Mouse (Mus musculus) retina, postnatal 1 day (tissue): ENCODE measurements around the gene Edc4.
"Not testable (repeated sequence)": the region's sequence is repeated elsewhere in the genome, so short reads cannot be mapped to it uniquely, and the experiment has no call there.

ENCODE experiments used
- DNase-seq: peaks from one replicate; pipeline ENCODE4 v3.0.0-alpha.2; 2012

The Edc4 gene

DNA sequence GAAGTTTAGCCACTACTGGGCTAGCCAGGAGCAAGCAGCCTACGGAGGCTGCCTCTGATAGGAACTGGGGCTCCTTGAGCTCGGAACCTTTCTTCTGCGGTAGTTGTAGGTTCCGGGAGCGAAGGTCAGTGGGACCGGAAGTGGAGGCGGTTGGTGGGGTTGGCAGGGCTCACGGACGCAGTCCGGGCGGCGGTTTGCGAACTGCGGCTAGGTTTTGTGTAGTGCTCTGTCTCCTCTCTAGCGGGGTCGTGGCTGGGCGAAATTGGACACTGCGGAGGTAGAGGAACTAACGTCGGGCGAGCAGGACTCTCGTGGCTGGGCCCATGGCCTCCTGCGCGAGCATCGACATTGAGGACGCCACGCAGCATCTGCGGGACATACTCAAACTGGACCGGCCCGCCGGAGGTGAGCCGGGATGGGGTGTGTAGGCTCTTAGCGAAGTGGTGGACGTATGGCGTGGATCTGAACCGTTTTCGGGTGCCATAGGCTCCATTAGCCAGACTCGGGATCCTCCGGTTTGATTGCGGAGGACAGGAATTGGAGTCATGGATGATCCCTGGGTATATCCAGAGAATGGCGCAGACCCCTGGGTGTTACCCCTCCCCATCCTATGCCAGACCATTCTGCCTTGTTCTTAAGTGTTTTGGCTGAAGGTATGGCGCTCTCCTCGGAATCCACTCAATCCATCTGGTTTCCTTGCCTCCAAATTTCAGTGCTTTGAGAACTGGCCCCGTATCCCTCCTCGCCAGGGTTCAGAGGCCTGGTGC lies at the start of gene Edc4:
Gene Edc4 (plus strand): TSS at position 128 of the 767 bp plus-strand sequence.
- DNase-seq: peak; percentile 92

DNA sequence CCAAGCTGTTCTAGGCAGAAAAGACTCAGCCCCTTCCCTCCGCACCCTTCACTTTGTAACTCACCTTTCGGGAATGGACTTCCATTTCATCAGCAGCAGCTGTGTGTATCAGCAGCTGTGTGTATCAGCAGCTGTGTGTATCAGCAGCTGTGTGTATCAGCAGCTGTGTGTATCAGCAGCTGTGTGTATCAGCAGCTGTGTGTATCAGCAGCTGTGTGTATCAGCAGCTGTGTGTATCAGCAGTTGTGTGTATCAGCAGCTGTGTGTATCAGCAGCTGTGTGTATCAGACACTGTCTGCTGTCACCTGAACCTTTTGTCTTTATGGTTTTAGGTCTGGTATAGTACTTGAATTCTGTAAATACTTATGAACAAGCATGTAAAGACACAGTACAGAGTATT lies 46.9 kb upstream of the Edc4 start:
- DNase-seq: not testable (repeated sequence)

DNA sequence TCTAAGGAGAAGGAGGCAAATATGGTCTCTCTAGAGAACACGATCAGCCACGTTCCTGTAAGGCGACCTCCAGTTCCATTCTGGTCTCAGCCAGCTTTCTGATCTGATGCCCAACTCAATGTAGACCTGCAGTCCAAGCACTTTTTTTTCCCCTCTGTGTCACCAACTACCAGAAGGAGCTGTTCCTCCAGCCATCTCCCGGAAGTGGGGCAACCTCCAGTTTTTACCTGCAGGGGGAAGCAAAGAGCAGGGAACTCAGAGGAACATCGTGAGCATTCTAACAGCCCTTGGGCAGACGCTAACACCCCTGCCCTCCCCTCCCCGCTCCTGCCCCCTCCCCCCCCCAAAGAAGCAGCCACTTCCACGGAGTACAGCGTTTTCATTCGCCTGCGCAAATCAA lies 45.4 kb upstream of the Edc4 start:
- peak; percentile 82 for DNase-seq

DNA sequence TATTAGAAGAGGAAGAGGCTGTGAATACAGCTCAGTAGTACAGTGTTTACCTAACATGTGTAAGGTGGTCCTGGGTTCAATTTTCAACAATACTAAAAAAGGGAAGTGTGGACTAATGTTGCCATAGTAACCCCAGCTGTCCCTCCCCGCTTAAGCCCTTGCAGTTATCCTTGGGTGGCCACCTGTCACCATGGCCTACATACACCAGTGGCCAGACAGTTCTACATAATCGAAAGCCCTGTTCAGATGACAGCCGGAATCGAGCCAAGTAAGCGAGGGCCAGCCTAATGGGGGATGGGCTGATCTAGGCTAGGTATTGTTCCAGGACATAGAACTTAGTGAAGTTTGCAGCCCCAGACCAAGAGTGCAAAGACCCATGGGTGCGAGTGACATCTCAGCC lies 43.7 kb upstream of the Edc4 start:
- peak; percentile 78 for DNase-seq

DNA sequence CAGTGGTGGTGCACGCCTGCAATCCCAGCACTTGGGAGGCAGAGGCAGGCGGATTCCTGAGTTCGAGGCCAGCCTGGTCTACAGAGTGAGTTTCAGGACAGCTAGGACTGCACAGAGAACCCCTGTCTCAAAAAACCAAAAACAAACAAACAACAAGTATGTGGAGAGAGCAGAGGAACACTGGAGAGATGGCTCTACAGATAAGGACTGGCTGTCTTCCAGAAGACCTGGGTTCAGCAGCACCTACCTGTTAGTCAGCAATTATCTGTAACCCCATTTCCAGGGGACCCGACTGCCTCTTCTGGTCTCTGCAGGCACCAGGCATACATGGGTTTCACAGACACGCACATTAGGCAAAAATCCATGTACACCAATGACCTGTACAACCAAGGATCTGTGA lies 41.5 kb upstream of the Edc4 start:
- DNase-seq: no peak

DNA sequence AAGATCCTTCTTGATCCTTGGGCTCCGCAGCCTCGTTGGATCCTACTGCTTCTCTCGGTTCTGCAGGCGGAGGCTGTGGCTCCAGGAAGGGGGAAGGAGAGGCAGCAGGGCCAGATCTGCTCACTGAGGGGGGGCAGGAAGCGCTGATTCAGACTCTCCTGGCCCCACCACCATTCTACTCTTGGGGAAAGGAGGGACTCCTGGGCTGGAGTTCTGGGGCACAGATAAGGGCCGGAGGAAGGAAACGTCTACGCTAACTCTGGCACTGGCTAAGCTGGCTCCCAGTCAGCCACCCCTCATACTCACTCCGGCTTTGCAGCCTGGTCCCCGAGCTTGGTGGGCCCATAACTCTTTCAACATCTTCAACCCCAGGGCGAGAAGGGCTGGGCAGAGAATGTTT lies 34.0 kb upstream of the Edc4 start:
- DNase-seq: no peak

DNA sequence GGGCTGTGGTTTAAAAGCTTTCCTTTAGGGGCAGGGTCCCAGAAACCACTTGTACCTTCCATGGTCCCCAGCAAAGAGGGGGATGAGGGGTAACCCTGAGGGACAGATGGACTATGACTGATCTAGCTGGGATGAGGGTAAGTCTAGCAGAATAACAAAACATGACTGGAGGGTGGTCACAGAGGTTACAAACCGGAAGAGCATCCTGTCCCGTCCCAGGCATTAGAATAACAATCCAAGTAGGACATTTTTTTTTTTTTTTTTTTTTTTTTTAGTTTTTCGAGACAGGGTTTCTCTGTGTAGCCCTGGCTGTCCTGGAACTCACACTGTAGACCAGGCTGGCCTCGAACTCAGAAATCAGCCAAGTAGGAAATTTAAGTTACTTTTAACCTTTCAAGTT lies 30.7 kb upstream of the Edc4 start:
- DNase-seq: no peak

DNA sequence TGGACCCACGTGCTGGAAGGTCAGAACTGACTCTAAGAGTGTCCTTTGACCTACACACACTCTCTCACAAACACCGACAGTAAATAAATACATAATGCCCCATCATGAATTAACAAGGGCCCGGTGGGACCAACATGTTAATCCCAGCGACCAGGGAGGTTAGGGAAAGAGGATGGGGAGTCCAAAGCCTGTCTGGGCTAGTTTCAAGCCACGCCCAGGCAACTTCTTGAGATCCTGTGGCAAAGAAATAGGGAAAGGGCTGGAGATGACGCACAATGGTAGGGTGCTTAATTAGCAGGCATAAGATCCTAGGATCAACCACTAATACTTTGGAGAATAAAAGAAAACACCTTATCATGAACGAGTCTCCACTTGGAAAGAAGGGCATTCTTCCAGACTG lies 30.1 kb upstream of the Edc4 start:
- no peak for DNase-seq

DNA sequence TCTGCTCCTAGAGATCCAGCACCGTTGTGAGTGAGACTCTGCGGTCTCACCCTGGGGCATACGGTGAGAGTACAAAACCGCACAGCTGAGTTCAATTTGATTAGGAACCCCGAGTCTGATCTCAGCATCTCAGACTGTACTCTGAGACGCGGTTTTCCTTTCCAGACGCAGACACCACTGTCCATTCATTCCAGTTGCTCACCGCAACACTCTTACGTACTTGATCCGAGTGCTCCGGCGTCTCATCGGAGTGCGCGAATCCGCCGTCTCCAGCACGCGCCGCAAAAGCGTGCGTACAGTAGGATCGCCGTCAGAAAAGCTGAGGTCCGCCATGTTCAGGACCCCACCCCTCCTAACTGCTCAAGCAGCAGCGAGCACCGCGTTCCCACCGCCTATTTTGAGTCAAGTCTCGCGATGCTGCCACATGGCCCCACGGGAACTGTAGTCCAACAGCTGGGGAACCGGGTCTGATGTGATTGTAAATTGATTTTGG lies 29.0 kb upstream of the Edc4 start:
- peak; percentile 96 for DNase-seq

DNA sequence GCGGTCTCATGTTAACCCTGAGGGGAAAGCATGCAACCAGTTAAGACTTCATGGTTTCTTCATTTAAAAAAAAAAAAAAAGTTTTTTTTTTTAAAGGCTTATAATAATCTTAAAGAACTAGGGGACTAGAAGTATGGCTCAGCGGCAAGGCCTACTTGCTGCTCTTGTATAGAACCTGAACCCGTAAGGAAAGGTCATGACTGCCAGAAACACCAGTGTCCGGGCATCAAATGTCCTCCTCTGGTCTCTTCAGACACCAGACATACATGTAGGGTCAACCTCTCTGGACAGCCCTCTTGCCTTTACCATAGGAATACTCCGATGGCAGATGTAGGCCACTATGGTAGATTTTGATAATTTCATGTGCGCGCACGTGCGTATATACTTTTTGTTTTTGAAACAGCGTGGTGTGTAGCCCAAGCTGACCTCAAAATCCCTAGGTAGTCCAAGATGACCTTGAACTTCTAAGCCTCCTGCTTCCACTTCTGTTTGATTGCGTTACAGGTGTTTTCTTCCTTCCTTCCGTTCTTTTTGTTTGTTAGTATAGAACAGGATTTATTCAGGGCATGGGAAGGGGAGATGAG lies 28.4 kb upstream of the Edc4 start:
- no peak for DNase-seq

DNA sequence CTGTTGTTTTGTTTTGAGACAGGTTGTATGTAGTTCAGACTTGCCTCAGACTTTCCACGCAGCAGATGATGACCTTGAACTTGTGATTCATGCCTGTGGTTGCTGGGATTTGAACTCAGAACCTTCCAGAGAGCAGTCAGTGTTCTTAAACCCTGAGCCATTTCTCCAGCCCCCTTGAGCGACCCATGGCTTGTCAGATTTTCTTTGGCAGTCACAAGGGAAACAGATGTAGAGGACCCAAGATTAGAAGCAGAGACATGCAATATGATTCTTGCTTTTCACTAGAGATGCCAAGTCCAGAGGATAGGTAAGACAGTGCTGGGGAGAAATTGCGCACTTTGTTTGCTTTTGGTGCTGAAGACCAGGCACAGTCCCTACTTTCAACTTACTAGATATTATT lies 27.5 kb upstream of the Edc4 start, which contains the start of gene Cenpt:
Gene Cenpt (minus strand): TSS at position 101 of the 400 bp plus-strand sequence.
- DNase-seq: no peak

DNA sequence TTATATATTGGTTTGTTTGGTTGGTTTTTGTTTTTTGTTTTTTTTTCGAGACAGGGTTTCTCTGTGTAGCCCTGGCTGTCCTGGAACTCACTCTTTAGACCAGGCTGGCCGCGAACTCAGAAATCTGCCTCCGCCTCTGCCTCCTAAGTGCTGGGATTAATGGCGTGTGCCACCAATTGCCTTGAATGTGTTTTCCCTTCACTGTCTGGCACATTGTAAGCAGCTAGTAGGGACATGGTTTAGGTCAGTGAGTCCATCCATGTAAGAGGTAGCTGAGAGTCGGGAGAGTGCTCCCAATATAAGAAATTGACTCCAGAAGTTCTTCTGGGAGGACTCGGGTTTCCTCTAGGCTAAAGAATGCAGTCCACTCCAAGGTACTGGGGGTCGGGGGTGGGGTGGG lies 26.4 kb upstream of the Edc4 start:
- DNase-seq: no peak

DNA sequence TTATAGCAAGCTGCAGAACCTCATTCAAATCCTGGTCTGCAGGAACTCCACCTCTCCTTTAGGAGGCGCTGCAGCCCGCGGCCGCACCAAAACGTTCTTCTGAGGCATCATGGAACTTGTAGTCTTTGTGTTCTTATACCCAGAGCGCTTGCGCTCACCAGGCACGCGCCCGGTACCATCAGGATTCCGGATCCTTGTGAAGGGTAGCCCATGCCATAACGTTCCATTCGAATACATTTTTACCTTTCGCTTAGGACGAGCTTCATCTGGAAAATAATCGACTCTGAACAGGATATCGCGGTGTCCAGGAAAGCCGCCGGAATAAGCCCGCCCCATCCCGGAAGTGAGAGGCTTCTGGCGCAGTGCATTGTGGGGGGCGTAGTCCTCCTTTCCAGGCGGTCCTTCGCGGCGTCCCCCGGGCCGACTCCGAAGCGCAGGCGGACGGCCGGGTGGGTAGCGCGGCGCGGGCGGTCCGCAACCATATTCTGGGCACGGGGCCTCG lies 25.9 kb upstream of the Edc4 start, which contains the start of gene Thap11:
Gene Thap11 (plus strand): TSS at position 418 of the 502 bp plus-strand sequence.
- peak; percentile 97 for DNase-seq

DNA sequence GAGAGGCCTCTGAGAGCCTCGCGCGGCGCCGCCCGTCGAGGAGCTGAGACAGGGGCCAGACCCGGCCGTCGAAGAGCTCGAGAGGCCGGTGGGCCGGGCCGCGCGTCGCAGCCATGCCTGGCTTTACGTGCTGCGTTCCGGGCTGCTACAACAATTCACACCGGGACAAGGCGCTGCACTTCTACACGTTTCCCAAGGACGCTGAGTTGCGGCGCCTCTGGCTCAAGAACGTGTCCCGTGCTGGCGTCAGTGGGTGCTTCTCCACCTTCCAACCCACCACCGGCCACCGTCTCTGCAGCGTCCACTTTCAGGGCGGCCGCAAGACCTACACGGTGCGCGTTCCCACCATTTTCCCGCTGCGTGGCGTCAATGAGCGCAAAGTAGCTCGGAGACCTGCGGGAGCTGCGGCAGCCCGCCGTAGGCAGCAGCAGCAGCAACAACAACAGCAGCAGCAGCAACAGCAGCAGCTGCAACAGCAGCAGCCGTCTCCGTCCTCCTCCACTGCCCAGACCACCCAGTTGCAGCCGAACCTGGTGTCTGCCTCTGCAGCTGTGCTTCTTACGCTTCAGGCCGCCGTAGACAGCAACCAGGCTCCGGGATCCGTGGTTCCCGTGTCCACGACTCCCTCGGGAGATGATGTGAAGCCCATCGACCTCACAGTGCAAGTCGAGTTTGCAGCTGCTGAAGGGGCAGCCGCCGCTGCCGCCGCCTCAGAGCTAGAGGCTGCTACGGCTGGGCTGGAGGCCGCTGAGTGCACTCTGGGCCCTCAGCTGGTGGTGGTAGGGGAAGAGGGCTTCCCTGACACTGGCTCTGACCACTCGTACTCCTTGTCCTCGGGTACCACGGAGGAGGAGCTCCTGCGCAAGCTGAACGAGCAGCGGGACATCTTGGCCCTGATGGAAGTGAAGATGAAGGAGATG lies 25.2 kb upstream of the Edc4 start:
- peak; percentile 25 for DNase-seq

DNA sequence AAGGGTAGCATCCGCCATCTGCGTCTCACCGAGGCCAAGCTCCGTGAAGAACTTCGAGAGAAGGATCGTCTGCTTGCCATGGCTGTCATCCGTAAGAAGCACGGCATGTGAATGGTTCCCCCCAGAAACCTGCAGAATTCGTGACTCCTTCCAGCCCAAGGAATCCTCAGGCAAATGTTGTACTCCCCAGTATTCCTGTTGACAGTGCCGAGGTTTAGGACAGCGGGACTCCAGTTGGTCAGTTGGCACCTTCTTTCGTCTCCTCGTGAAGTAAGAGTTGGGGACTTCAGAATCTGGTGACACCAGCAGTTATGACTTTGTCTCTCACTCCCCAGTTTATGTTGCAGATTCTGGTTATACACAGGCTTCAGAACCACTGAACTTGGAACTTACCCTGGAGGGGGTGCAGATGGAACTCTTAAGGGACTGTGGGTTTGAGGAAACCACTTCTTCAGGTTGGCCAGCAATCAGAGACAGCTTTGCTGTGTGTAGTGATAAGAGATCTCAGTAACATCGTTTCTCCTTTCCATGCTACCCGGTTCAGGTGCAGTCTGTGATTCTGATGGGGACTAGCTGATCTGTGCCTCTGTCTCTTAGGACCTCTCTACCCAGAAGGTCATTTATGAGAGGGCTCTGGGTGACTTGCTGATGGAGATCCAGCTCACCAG lies 24.4 kb upstream of the Edc4 start:
- DNase-seq: no peak

DNA sequence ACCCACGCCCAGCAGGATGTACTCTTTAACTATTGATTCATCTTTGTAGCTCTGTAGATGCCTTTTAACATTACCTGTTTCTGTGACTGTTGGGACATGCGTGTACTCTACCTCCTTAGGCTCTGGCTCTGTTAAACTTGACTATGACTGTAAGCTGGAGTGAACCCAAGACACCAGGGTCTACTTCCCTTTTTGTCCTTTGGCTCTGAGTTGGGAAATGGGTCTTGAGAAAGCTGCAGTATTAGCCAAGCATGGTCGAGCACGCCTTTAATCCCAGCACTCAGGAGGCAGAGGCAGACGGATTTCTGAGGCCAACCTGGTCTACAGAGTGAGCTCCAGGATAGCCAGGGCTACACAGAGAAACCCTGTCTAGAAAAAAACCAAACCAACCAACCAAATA lies 22.2 kb upstream of the Edc4 start:
- DNase-seq: no peak

DNA sequence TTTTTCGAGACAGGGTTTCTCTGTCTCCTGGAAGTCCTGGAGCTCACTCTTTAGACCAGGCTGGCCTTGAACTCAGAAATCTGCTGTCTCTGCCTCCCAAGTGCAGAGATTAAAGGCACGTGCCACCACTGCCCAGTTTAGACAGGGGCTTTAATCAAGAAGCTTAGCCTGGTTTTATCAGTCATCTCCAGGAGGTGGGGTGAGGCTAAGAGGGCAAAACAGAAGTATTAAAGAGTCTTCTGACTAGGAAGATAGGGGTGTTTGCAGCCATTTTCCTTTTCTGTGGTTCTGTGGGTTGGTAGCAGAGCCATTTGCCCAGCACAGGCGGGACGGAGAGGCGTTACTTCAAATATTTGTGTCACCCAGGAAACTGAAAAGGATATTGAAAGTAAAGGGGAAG lies 21.4 kb upstream of the Edc4 start:
- peak; percentile 40 for DNase-seq

DNA sequence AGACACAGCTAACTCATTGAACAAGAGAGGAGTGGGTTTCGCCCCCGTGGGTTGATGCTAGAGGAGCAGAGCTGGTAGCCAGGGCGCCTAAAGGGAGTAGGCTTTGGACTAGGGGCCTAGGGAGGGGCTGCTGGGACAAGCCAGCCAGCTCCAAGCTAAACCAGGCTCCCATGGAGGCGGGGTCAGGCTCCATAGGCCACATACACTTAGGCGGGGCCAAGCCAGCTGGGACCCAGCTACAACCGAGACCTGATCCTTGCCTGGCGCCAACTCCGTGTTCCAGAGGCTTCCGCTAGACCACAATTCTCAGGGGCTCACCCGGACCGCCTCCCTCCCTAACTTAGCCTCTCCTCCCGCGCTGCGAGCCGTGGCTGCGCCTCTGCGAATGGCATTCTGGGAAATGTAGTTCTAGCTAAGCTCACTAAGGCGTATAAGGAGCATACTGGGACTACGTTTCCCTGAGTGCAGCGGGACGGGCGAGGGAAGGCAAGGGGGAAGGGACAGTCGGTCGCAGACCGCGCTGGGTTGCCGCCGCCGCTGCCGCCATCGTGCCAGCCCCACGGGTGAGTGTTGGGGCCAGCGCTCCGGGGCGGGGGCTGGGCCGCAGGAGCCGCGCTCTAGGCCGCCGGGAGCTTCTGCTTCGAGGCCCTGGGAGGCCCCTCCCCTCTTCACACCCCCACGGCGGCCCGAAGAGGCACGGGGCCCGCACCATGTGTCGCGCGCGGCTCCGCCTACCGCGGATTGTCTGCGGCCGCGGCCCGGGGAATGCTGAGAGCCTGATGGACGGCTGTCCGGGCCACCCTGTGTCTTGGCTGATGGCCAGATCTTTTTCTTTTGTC lies 20.3 kb upstream of the Edc4 start, which contains the start of gene Nutf2:
Gene Nutf2 (plus strand): TSS at position 438 of the 839 bp plus-strand sequence.
- DNase-seq: peak; percentile 100

DNA sequence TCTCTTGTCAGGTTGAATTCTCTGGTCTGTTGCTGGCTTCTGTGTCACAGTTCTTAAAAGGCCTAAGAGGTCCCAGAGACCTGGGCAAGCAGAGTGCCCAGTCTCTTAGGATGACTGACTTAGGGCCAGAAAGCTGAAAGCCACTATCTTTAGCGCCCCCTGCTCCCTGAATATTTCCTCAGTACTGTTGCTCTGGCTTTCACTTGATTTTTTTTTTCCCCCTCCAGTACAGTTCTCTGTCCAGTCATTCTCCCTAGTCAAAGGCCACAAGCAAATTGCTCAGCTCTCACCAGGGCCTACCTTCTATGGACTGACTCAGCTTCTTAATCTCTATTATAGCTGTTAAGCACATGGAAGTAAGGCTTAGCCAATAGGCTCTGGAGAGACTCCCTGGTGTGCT lies 18.7 kb upstream of the Edc4 start:
- peak; percentile 34 for DNase-seq

DNA sequence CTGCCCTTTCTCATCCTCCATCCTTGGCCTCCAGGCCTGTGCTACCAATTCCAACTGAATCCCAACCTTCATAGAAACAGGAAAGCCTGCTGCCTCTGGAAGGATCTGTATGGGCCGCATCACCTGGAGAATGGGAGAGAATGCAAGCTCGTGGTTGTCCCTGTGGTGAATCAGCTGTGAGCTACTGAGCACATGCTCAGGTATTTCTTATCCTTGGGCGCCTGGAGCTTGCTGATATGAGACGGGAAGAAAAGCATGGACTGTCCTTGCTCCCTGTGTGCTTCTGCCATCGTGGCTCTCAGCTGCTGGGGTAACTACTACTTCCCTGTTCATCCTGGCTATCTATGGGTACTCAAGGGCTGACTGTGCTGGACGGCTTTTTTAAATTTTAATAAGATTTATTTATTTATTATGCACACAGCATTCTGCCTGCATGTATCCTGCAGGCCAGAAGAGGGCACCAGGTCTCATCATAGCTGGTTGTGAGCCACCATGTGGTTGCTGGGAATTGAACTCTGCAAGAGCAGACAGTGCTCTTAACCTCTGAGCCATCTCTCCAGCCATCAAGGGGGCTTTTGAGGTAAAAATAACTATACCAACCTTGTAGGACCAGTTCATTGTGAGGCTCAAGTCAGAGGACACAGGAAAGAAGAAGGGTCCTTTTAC lies 14.2 kb upstream of the Edc4 start:
- no peak for DNase-seq

DNA sequence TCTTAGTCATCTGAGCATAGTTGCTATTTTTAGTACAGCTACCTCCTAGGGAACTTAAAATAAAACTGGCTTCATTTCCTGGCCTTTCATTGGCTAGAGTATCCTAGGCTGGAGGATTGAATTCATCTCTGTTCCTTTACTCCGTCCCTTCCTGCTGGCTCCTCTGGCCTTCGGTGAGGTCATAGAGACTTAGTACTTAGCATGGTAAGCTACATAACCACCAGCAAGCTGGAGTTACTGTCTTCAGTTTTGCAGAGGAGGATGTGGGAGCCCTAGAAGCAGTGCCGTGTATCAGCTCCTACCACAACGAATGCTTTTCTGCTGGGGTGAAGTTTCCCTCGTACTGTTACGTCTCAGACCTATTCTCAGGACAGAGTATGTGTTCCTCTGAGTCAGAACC lies 6.4 kb upstream of the Edc4 start:
- DNase-seq: no peak
